Mouse (Mus musculus) left cerebral cortex, postnatal 10 days (tissue): ENCODE data around the gene Gm49486. TPM values are rescaled to one million over a fixed set of nuclear protein-coding genes. Genes with fewer than 3 reads are reported as not detected.

Source experiments
- DNase-seq, 2 experiments: peaks; one replicate each; pipeline ENCODE4 v3.0.0; 2021 to 2022; ENCODE audit warnings: low spot score in 2 of 2, mixed read lengths in 1 of 2; ENCODE audit errors: extremely low spot score in 1 of 2
- intact Hi-C: fragments of 180-260 bp; cut with DNase I; formaldehyde crosslinking; loops from one replicate; pipeline ENCODE4 v1.15.1; 2025
- total RNA-seq, 2 experiments: library from RNA; stranded (reverse); gene quantifications; 2 replicates each; pipeline ENCODE4 v1.2.3; 2021

Gene Gm49486
- total RNA-seq, 2 experiments from 2014 or later = 1.3 to 1.8 TPM

DNA sequence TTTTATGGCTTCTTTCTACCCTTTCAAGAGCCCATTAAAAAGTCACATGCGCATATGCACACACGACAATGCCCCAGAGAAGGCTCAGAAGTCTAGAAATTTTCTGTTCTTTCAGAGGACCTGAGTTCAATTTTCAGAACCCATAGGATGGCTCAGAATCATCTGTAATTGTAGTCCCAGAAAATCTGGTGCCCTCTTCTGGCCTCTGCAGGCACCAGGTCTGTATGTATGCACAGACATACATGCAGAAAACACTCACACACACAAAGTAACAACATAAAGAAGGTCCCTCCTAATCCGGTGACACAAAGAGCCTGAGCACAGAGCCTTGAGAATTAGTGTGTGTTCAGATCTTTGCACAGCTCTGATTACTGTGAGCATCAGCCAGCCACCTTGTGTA, 61.1 kb downstream of the Gm49486 start:
- intact Hi-C loops = no loop called here

DNA sequence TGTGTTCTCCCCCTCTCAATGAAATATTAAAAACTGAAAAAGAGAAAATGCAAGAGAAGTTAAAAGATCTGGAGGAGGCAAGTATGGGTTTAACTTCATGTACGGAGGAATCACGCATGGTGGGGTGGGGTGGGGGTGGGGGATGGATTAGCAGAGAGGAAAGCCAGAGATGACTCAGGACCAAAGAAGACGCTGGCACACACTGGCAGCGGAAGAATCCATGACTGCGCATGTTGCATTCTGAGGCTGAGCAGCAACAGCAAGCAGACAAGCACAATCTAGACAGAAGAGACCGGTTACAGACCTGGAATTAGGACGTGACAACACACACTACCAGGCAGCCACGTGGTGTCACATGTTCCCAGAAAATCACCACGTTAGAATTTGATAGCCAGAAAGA, 63.6 kb downstream of the Gm49486 start:
- no peak for DNase-seq
- intact Hi-C loops = no loop called here

More for the DNA sequence above, 61.1 kb downstream of the Gm49486 start:
- no peak for DNase-seq

DNA sequence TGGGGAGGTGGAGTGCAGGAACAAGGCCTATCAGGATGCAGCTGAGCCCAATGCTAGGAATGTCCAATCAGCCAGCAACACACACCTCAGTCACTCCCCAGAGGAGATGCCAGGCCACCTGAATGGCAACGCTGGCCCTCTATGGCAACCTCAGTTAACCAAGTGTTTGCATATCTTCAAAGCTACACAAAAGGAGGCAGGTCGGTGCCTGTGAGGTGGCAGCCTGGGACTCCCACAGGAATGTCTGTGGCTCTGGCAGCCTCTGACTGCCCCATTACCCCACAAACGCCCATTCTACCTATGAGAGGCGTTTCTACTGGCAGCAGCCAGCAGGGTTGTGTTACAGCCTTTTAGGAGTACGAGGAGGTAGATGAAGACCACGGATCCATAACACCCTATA, 69.4 kb downstream of the Gm49486 start:
- DNase-seq = no peak
- intact Hi-C loops = no loop called here

DNA sequence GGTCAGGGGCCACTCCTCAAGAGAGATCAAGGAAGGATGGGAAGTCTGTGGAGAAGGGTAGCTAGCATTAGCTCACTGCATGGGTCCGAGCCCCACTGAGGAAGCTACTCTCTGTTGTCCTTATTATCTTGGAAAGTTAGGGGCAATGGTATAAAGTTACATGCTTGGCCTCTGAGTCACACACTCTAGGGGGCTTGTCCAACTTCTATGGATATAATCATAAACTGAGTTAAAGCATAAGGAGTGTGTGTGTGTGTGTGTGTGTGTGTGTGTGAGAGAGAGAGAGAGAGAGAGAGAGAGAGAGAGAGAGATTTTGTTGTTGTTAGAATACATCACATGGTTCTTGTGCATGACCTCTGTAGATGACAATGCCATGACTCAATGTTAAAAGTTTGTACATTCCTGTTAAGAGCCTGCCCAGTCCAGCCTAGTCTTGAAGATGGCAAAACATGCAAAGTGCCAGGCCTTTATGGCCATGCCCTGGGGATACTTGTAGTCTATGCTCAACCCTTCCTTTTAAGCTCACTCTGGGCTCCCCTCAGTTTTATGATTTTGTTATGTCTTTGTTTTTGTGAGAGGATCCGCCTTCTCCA, 70.5 kb downstream of the Gm49486 start:
- intact Hi-C loops = no loop called here
- no peak for DNase-seq

DNA sequence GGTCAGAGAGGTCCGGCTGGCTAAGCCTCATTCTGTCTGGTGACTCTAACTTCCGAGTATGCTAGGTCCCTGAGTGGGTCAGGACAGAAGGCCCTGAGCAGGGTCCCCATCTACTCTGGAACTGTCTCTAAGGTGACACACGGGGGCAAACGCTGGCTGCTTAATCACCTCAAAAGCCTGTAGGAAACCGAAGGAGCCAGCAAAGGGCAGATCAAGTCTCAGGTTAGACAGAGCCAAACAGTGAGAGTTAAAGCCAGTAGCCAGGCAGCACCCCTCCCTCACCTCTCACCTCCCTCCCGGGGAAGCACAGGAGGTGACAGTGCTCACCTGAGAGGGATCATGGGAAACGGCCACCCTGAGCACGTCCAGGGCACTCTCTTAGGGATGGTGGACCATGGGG, 74.5 kb downstream of the Gm49486 start:
- no peak for DNase-seq
- intact Hi-C loops = no loop called here

DNA sequence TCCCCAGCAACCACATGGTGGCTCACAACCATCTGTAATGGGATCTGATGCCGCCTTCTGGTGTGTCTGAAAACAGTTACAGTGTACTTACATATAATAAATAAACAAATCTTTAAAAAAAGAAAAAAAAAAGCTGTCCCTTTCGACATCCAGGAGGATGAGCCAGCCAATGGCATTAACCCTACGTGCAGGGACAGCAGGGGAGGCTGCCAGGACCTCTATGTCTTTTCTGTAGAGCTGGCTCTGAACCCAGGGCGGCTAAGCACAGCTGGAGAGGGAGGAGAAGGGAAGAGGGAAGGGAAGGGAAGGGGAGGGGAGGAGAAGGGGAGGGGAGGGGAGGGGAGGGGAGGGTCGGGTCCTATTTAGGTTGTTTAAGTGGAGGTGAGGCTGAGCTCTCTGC, 75.6 kb downstream of the Gm49486 start:
- intact Hi-C loops = no loop called here
- DNase-seq = no peak

DNA sequence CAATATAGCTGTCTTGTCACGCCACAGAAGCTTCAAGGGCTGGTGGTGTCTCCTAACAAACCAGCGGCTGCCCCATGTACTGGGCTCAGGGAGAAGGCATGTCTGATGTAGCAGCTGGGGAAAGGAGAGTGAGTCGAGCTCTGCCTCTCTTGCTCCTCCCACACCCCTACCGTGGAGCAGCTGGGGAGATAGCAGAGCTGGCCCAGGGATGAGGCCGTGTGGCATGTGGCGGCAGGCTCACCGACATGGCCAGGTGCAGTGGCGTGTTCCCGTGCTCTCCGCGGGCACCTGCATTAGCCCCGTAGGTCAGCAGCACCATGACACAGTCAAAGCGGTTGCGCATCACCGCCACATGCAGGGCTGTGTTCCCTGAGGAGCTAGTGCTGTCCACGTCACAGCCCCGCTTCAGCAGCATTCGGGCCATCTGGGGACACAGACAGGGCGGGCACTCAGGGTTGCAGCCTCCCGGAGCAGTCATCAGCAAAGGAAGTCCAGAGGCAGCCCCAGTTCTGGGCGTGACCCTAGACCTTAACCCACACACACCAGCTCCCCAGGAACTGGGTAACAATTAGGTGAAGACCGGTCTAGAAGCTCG, 76.9 kb downstream of the Gm49486 start:
- intact Hi-C loops = no loop called here
- DNase-seq = no peak

Other genes starting within 250 kb of the Gm49486 start
- 10 to 100 TPM; 73.4 to 81.3 TPM for gene H1f0, start 200.9 kb upstream of the Gm49486 start, total RNA-seq
- under 1 TPM; 0.36 to 0.45 TPM for gene Galr3, start 187.5 kb upstream of the Gm49486 start, total RNA-seq
- 10 to 100 TPM; 17.9 to 20.1 TPM for gene Ankrd54, start 166.5 kb upstream of the Gm49486 start, total RNA-seq
- gene Eif3l, start 154.2 kb upstream of the Gm49486 start, total RNA-seq = 100 to 1,000 TPM in 1 of 2 experiments, 10 to 100 TPM in 1; 95.5 to 100 TPM
- 10 to 100 TPM; 31.4 to 34.0 TPM for gene Micall1, start 120.5 kb upstream of the Gm49486 start, total RNA-seq
- gene Polr2f, start 88.4 kb upstream of the Gm49486 start, total RNA-seq = 100 to 1,000 TPM; 123 to 124 TPM
- 10 to 100 TPM; 12.2 to 16.5 TPM for gene 1700088E04Rik, start 88.1 kb upstream of the Gm49486 start, total RNA-seq
- 10 to 100 TPM; 22.5 to 27.0 TPM for gene Sox10, start 64.2 kb upstream of the Gm49486 start, total RNA-seq
- 10 to 100 TPM; 53.9 to 59.1 TPM for gene Pick1, start 218 bp upstream of the Gm49486 start, total RNA-seq
- under 1 TPM in 1 of 2 experiments, not detected in 1; 0.19 TPM for gene Slc16a8, start 25.4 kb downstream of the Gm49486 start, total RNA-seq
- 1 to 10 TPM; 7.0 to 9.1 TPM for gene Baiap2l2, start 56.1 kb downstream of the Gm49486 start, total RNA-seq
- 10 to 100 TPM; 21.9 to 22.3 TPM for gene Pla2g6, start 99.0 kb downstream of the Gm49486 start, total RNA-seq
- gene Maff, start 117.2 kb downstream of the Gm49486 start, total RNA-seq = 1 to 10 TPM; 1.3 to 3.1 TPM
- gene Tmem184b, start 174.2 kb downstream of the Gm49486 start, total RNA-seq = 10 to 100 TPM; 51.2 to 54.0 TPM
- gene Csnk1e, start 226.2 kb downstream of the Gm49486 start, total RNA-seq = 100 to 1,000 TPM; 181 to 198 TPM